Mouse (Mus musculus) heart, adult 2 months (tissue): Measurements from ENCODE around the gene Tmem79. TPM values are rescaled to one million over a fixed set of nuclear protein-coding genes. Genes with fewer than 3 reads are reported as not detected.
"Not testable (repeated sequence)": the region's sequence is repeated elsewhere in the genome, so short reads cannot be mapped to it uniquely, and the experiment has no call there.

Experiments used
- DNase-seq, 2 experiments: peaks; one replicate each; pipeline ENCODE4 v3.0.0; 2021
- H3K27ac ChIP-seq: fragments of 200-600 bp; 2 replicates; pipeline ENCODE4 v1.8.1; 2022
- H3K27me3 ChIP-seq: fragments of 200-500 bp; 2 replicates; pipeline ENCODE4 v1.6.1; 2012; ENCODE audit warnings: mild to moderate bottlenecking, low read length, inconsistent platforms, mixed read lengths; ENCODE audit not compliant: control insufficient read depth, insufficient read depth
- H3K36me3 ChIP-seq: fragments of 200-500 bp; 2 replicates; pipeline ENCODE4 v1.6.1; 2012; ENCODE audit warnings: low read length, inconsistent platforms; ENCODE audit not compliant: control insufficient read depth, insufficient read depth
- H3K4me1 ChIP-seq: fragments of 200-500 bp; 2 replicates; pipeline ENCODE4 v1.6.1; 2011; ENCODE audit warnings: low read length; ENCODE audit not compliant: control insufficient read depth, insufficient read depth
- H3K4me3 ChIP-seq: fragments of 200-600 bp; 2 replicates; pipeline ENCODE4 v1.8.1; 2022
- H3K79me2 ChIP-seq: fragments of 200-500 bp; replicated peaks from 2 replicates; pipeline ENCODE4 v1.6.1; 2012; ENCODE audit warnings: mild to moderate bottlenecking, inconsistent platforms, low read length, moderate library complexity, mixed read lengths; ENCODE audit not compliant: control insufficient read depth, insufficient read depth
- H3K9ac ChIP-seq: fragments of 200-500 bp; 2 replicates; pipeline ENCODE4 v1.6.1; 2012; ENCODE audit warnings: low read depth, mild to moderate bottlenecking, control low read depth, inconsistent platforms, low read length, mixed read lengths
- CTCF ChIP-seq: fragments of 200-600 bp; IDR thresholded peaks from 2 replicates; pipeline ENCODE4 v1.8.1; 2022; ENCODE audit warnings: antibody characterized with exemption, mild to moderate bottlenecking, moderate library complexity
- EP300 ChIP-seq: fragments of 200-500 bp; IDR thresholded peaks from 2 replicates; pipeline ENCODE4 v1.6.1; 2011; ENCODE audit warnings: low read depth, low read length, control low read depth; ENCODE audit not compliant: insufficient read depth
- POLR2A ChIP-seq: fragments of 200-500 bp; IDR thresholded peaks from 2 replicates; pipeline ENCODE4 v1.6.1; 2011; ENCODE audit warnings: mild to moderate bottlenecking, low read depth, low read length, control low read depth; ENCODE audit not compliant: insufficient read depth
- WGBS: fragments of 180-500 bp; shearing (Covaris S2); methylation state at CpG from one replicate; pipeline ENCODE4 v1.1.7; 2018; 5-methylcytosine and 5-hydroxymethylcytosine counted together
- intact Hi-C: fragments of 180-260 bp; cut with DNase I; formaldehyde crosslinking; loops from one replicate; pipeline ENCODE4 v1.15.1; 2025
- polyA plus RNA-seq: library from polyadenylated mRNA; depleted of rRNA; stranded (reverse); fragments of >200 nt; gene quantifications from 2 replicates; pipeline ENCODE4 v1.2.3, GENCODE M21; 2012; rRNA removed
- total RNA-seq, 2 experiments: library from RNA; stranded (reverse); gene quantifications; 2 replicates each; pipeline ENCODE4 v1.2.3; 2021

The Tmem79 gene
- total and polyA plus RNA-seq, 3 experiments, result 1.6 to 3.5 (median 1.7) TPM

- Histone ChIP-seq H3K79me2 (no peaks in the 10 kb centered on the region), H3K4me3 (no peak within 1 kb of the TSS), H3K27ac (no peak within 1 kb of the TSS), H3K27me3 (no peaks in the 10 kb centered on the region), H3K9ac (no peak within 1 kb of the TSS), H3K36me3 (no peaks in the 10 kb centered on the region), H3K4me1 (no peaks in the 10 kb centered on the region)
- WGBS, result 96% methylated on average over 4 of the region's 4 CpGs
- no peak for DNase-seq
- TF ChIP-seq POLR2A (no peak), EP300 (no peak), CTCF (no peak)
- intact Hi-C loops, result no loop called here
These were observed 48.8 kb downstream of the Tmem79 start, which contains the start of gene Gm38392 for GRCm38 (mm10) chr3:88287110-88287509. Gene Gm38392 (minus strand): TSS chr3:88287210.

GRCm38 (mm10) chr3:88285565-88285895, 50.4 kb downstream of the Tmem79 start:
- H3K36me3 ChIP-seq, H3K4me3 ChIP-seq, H3K79me2 ChIP-seq, H3K4me1 ChIP-seq, DNase-seq, H3K9ac ChIP-seq, H3K27ac ChIP-seq, intact Hi-C loops, H3K27me3 ChIP-seq: not testable (repeated sequence)
- whole genome bisulfite sequencing, result 86% methylated on average over 2 of the region's 2 CpGs

- H3K27ac ChIP-seq, H3K36me3 ChIP-seq, H3K79me2 ChIP-seq, intact Hi-C loops, H3K27me3 ChIP-seq, H3K4me3 ChIP-seq, DNase-seq, H3K9ac ChIP-seq, H3K4me1 ChIP-seq: not testable (repeated sequence)
- 95% methylated on average over 14 of the region's 14 CpGs for WGBS
These were observed 51.0 kb downstream of the Tmem79 start for GRCm38 (mm10) chr3:88284815-88285564.

DNA sequence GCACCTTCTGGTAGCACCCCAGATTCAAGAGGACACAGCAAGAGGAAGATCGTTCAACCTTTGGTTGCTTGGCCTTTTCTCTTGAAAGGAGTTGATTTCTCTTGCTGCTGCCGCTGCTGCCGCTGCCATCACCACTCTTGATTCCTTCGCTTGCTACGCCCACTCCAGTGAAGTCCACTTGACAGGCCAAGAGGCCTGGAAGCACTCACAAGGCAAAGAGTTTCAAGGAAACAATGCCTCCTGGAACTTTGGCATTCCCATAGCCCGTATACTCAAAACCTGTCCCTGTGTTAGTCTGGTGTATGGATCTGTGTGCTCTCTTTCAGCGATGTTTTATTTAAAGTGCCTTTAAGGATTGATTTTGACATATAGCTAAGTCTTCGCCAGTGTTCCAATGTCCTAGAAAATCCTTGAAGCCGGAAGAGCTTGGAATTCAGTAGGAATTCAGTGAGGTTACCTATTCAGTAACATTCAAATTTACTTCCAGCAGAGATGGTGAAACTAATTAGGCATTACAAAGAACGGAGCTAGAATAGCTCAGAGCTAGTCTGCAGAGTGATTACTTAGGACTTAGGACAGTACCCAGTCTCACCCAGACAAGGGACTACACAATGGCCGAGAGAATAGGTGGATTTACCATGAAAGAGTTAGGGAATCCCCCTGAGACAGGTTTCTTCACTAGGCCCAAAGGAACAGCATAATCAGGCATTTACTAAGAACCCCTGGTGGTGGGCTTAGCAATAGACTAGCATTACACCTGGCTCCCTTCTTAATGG, 54.6 kb downstream of the Tmem79 start:
- H3K4me3 ChIP-seq, H3K36me3 ChIP-seq, H3K79me2 ChIP-seq, H3K9ac ChIP-seq, H3K4me1 ChIP-seq, intact Hi-C loops, DNase-seq, H3K27ac ChIP-seq, H3K27me3 ChIP-seq: not testable (repeated sequence)
- 68% methylated on average over 11 of the region's 11 CpGs for WGBS

DNA sequence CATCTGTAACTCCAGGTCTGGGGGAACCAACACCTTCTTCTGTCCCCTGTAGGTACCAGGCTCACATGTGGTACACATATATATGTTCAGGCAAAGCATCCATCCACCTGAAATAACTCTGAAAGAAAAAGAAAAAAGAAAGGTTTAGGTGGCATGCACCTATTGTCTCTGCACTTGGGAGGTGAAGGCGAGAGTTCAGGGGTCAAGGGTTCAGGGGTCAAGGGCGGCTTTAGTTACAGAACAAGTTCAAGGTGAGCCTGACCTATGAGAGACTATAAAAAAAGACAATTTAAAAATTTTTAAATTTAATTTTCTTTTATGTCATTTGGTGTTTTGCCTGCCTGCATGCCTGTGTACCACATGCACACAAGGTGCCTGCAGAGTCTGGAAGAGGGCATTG, 55.9 kb downstream of the Tmem79 start:
- Histone ChIP-seq H3K9ac (no peak overlapping the region), H3K27me3 (no peaks in the 10 kb centered on the region), H3K36me3 (no peaks in the 10 kb centered on the region), H3K79me2 (no peaks in the 10 kb centered on the region), H3K27ac (no peak overlapping the region), H3K4me3 (no peak overlapping the region), H3K4me1 (no peaks in the 10 kb centered on the region)
- WGBS, result 86% methylated on average over 2 of the region's 2 CpGs
- DNase-seq, result no peak
- intact Hi-C loops, result no loop called here
- TF ChIP-seq CTCF, result no peak
- TF ChIP-seq EP300, result no peak
- TF ChIP-seq POLR2A, result no peak

Other genes starting within 250 kb of the Tmem79 start
- 100 to 1,000 TPM; 118 to 129 TPM for gene Mef2d, start 193.8 kb downstream of the Tmem79 start, total RNA-seq
- 119 and 122 TPM in 2 replicates for gene Mef2d, start 193.8 kb downstream of the Tmem79 start, polyA plus RNA-seq
- not detected for gene Rhbg, start 81.4 kb downstream of the Tmem79 start, total RNA-seq
- 0.20 TPM in 1 of 2 replicates, not detected in the other for gene Rhbg, start 81.4 kb downstream of the Tmem79 start, polyA plus RNA-seq
- gene Gm38392, start 48.9 kb downstream of the Tmem79 start, total RNA-seq, result under 1 TPM; 0.26 to 0.27 TPM
- 0.23 TPM in 1 of 2 replicates, not detected in the other for gene Gm38392, start 48.9 kb downstream of the Tmem79 start, polyA plus RNA-seq
- 1 to 10 TPM; 5.1 to 8.6 TPM for gene Tsacc, start 39.1 kb downstream of the Tmem79 start, total RNA-seq
- 4.8 and 8.7 TPM in 2 replicates for gene Tsacc, start 39.1 kb downstream of the Tmem79 start, polyA plus RNA-seq
- 100 to 1,000 TPM; 169 to 172 TPM for gene Cct3, start 39.0 kb downstream of the Tmem79 start, total RNA-seq
- gene Cct3, start 39.0 kb downstream of the Tmem79 start, polyA plus RNA-seq, result 124 and 183 TPM in 2 replicates
- 10 to 100 TPM; 75.6 to 80.9 TPM for gene Glmp, start 11.1 kb downstream of the Tmem79 start, total RNA-seq
- gene Glmp, start 11.1 kb downstream of the Tmem79 start, polyA plus RNA-seq, result 98.0 and 105 TPM in 2 replicates
- gene Smg5, start 112 bp upstream of the Tmem79 start, total RNA-seq, result 10 to 100 TPM; 42.7 to 45.8 TPM
- gene Smg5, start 112 bp upstream of the Tmem79 start, polyA plus RNA-seq, result 44.4 and 66.9 TPM in 2 replicates
- under 1 TPM; 0.44 to 0.57 TPM for gene Paqr6, start 28.4 kb upstream of the Tmem79 start, total RNA-seq
- gene Paqr6, start 28.4 kb upstream of the Tmem79 start, polyA plus RNA-seq, result 5.0 and 7.5 TPM in 2 replicates
- gene Bglap3, start 36.6 kb upstream of the Tmem79 start, total RNA-seq, result not detected
- gene Bglap3, start 36.6 kb upstream of the Tmem79 start, polyA plus RNA-seq, result not detected in 2 replicates
- not detected for gene Bglap2, start 42.6 kb upstream of the Tmem79 start, total RNA-seq
- 0.84 and 0.85 TPM in 2 replicates for gene Bglap2, start 42.6 kb upstream of the Tmem79 start, polyA plus RNA-seq
- not detected for gene Bglap, start 48.3 kb upstream of the Tmem79 start, total RNA-seq
- not detected in 2 replicates for gene Bglap, start 48.3 kb upstream of the Tmem79 start, polyA plus RNA-seq
- gene Pmf1, start 74.2 kb upstream of the Tmem79 start, total RNA-seq, result 10 to 100 TPM; 12.4 to 15.9 TPM
- gene Pmf1, start 74.2 kb upstream of the Tmem79 start, polyA plus RNA-seq, result 20.8 and 22.3 TPM in 2 replicates
- 10 to 100 TPM; 11.9 to 14.6 TPM for gene Slc25a44, start 89.0 kb upstream of the Tmem79 start, total RNA-seq
- 19.1 and 25.9 TPM in 2 replicates for gene Slc25a44, start 89.0 kb upstream of the Tmem79 start, polyA plus RNA-seq
- 1 to 10 TPM; 3.2 to 3.3 TPM for gene Sema4a, start 125.0 kb upstream of the Tmem79 start, total RNA-seq
- gene Sema4a, start 125.0 kb upstream of the Tmem79 start, polyA plus RNA-seq, result 8.5 and 9.5 TPM in 2 replicates
- 100 to 1,000 TPM; 117 to 138 TPM for gene Lmna, start 173.8 kb upstream of the Tmem79 start, total RNA-seq
- gene Lmna, start 173.8 kb upstream of the Tmem79 start, polyA plus RNA-seq, result 67.3 and 85.2 TPM in 2 replicates
- under 1 TPM; 0.42 to 0.45 TPM for gene Mex3a, start 196.2 kb upstream of the Tmem79 start, total RNA-seq
- 0.27 and 0.59 TPM in 2 replicates for gene Mex3a, start 196.2 kb upstream of the Tmem79 start, polyA plus RNA-seq
- gene Rab25, start 212.2 kb upstream of the Tmem79 start, total RNA-seq, result not detected
- 2.2 TPM in 1 of 2 replicates, not detected in the other for gene Rab25, start 212.2 kb upstream of the Tmem79 start, polyA plus RNA-seq
- gene Lamtor2, start 216.9 kb upstream of the Tmem79 start, total RNA-seq, result 100 to 1,000 TPM in 1 of 2 experiments, 10 to 100 TPM in 1; 94.3 to 104 TPM
- gene Lamtor2, start 216.9 kb upstream of the Tmem79 start, polyA plus RNA-seq, result 118 TPM in 2 replicates
- 10 to 100 TPM; 70.1 to 76.5 TPM for gene Ubqln4, start 217.6 kb upstream of the Tmem79 start, total RNA-seq
- 69.3 and 86.7 TPM in 2 replicates for gene Ubqln4, start 217.6 kb upstream of the Tmem79 start, polyA plus RNA-seq
- 10 to 100 TPM; 65.3 to 67.6 TPM for gene Ssr2, start 239.7 kb upstream of the Tmem79 start, total RNA-seq
- 80.0 and 115 TPM in 2 replicates for gene Ssr2, start 239.7 kb upstream of the Tmem79 start, polyA plus RNA-seq